Mouse (Mus musculus) E14TG2a.4 (cell line): ENCODE measurements around the gene Slain2.

Experiments
- CTCF ChIP-seq: conservative IDR thresholded peaks from 2 replicates; pipeline ENCODE4 v1.5.1; 2014; ENCODE audit warnings: low read length
- POU5F1 ChIP-seq: IDR thresholded peaks from 2 replicates; pipeline ENCODE4 v1.6.1; 2014; ENCODE audit warnings: low read length, borderline replicate concordance

- no peak for TF ChIP-seq CTCF
- TF ChIP-seq POU5F1: no peak
These were observed 19.0 kb downstream of the Slain2 start for GRCm38 (mm10) chr5:72933026-72933675.
